Mouse (Mus musculus): ENCODE data around the gene Olfr1494.

Gene Olfr1494

GRCm38 (mm10) chr19:13739428-13739827 lies at the start of gene Olfr1494:
Olfr1494 (plus strand) TSS chr19:13739728.
- DNase-seq (ENCODE audit: low read depth): no peak

GRCm38 (mm10) chr19:13696968-13697367 lies 42.6 kb upstream of the Olfr1494 start, which contains the start of gene Olfr1491:
Olfr1491 (plus strand) TSS chr19:13697268.
- no peak for DNase-seq (ENCODE audit: low read depth)

DNA sequence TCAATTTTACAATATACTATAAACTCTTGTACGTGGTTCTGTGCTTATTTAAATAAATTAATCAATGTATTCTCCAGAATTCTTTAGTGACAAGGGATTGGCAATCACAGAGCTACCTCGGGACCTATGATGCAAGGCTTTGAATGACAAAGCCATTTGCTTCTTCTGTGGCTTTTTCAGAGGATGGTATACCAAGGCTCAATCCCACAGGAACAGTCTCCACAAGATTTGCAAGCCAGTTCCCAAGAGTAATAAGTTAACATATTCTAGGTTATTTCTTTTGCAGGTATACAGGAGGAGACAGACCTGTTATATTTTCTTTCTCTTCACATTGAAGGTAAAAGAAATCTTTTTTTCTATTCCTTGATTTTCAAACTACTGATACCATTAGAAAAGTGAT lies 16.6 kb upstream of the Olfr1494 start, which contains the start of gene Olfr1493-ps1:
Gene Olfr1493-ps1, plus strand, starts transcription at position 301 of the 400 bp plus-strand sequence.
- no peak for DNase-seq (ENCODE audit: low read depth)

DNA sequence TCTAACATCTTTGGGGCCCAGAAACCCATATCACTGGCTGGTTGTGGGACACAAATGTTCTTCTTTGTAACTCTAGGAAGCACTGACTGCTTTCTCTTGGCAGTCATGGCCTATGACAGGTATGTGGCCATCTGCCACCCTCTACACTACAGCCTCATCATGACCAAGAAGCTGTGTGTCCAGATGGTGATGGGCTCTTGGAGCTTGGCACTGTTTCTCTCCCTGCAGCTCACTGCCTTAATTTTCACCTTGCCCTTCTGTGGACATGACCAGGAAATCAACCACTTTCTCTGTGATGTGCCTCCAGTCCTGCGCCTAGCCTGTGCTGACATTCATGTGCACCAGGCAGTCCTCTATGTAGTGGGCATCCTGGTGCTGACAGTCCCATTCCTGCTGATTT lies 9.8 kb downstream of the Olfr1494 start:
- DNase-seq (ENCODE audit: low read depth): no peak

DNA sequence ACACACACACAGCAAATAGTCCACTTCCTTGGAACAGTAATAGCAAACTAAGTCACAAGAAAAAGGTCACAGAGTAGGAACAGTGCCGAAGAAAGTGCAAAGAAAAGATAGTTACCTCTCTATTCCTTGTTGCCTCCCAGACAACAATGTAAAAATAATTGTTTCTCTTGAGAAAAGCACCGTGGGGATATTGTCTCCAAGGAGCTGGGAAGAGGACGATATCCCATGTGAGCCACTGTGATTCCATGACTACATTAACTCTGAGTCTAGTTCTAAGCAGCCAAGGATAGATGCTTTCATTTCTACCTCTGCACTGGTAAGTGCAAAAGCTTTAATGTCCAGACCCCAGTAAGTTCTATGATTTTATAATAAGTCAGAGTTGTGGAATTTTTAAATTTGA lies 24.8 kb downstream of the Olfr1494 start, which contains the start of gene Olfr1495:
Gene Olfr1495, plus strand, starts transcription at position 301 of the 400 bp plus-strand sequence.
- no peak for DNase-seq (ENCODE audit: low read depth)

- DNase-seq (ENCODE audit: low read depth): no peak
Measured at GRCm38 (mm10) chr19:13768565-13769276, 29.2 kb downstream of the Olfr1494 start.

DNA sequence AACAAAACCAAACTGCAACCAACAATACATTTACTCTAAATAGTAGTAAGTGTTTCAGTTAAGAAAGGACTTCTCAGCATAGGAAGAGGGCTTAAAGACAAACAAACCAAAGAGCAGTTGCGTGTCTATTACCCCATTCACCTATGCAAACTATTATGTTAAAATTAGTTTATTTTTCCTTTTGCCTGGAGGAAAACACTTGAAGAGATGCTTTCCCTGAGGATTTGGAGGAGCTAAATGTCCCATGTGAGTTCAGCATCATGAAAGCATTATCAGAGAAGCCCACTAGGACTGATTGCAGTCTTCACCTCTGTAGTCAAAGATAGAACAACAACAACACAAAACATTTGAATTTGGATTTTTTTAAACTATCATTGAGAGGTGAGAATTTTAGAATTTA lies 38.0 kb downstream of the Olfr1494 start, which contains the start of gene Olfr1496:
Gene Olfr1496, plus strand, starts transcription at position 301 of the 400 bp plus-strand sequence.
- no peak for DNase-seq (ENCODE audit: low read depth)

GRCm38 (mm10) chr19:13798102-13798501 lies 58.6 kb downstream of the Olfr1494 start, which contains the start of gene Olfr1497:
Olfr1497 (minus strand) TSS chr19:13798202.
- DNase-seq (ENCODE audit: low read depth): no peak
